Mouse (Mus musculus): Measurements from ENCODE around the gene Rtf1.

DNA sequence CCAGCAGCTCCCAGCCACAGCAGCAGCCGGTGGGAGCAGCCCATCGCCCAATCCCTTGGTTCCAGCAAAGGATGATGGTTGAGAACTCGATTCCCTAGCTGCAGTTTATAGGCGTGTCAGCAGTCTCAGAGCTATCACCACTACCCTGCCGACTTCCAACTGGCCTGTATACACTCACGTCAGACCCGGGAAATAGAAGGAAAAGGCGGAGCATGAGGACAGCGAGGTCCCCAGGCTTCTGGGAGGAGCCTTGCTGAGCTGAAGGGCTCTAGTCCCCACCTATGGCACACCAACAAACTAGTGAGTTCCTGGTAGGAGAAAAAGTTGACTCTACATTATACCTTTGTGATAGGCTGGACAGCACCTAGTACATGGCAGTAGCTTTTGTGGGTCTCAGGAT lies 85.4 kb downstream of the Rtf1 start, which contains the start of gene Ltk:
- TF ChIP-seq POLR2A (IDR thresholded peaks at IDR 0.05; ENCODE audit: low read depth, low read length): no peak
- no peak for TF ChIP-seq CTCF (conservative IDR thresholded peaks at IDR 0.05; ENCODE audit: insufficient read depth, insufficient read length, low read depth, low read length)
